Mouse (Mus musculus) olfactory bulb, adult 2 months (tissue): ENCODE results near the gene Prr5l. TPM values are rescaled to one million over a fixed set of nuclear protein-coding genes. Genes with fewer than 3 reads are reported as not detected.

Experiments
- H3K27ac ChIP-seq: fragments of 200-500 bp; 2 replicates; pipeline ENCODE4 v1.5.1; 2012; ENCODE audit warnings: low read depth, low read length; ENCODE audit not compliant: insufficient read depth
- H3K4me1 ChIP-seq: fragments of 200-500 bp; 2 replicates; pipeline ENCODE4 v1.6.1; 2012; ENCODE audit warnings: low read length; ENCODE audit not compliant: control insufficient read depth, insufficient read depth
- H3K4me3 ChIP-seq: fragments of 200-500 bp; 2 replicates; pipeline ENCODE4 v1.5.1; 2012; ENCODE audit warnings: mild to moderate bottlenecking, low read depth, low read length, moderate library complexity; ENCODE audit not compliant: insufficient read depth
- CTCF ChIP-seq: fragments of 200-500 bp; IDR thresholded peaks from 2 replicates; pipeline ENCODE4 v1.5.1; 2012; ENCODE audit warnings: low read depth, mild to moderate bottlenecking, low read length, moderate library complexity; ENCODE audit not compliant: insufficient read depth
- POLR2A ChIP-seq: fragments of 200-500 bp; IDR thresholded peaks from 2 replicates; pipeline ENCODE4 v1.6.1; 2012; ENCODE audit warnings: mild to moderate bottlenecking, low read depth, low read length, moderate library complexity; ENCODE audit not compliant: insufficient read depth
- WGBS: fragments of 180-500 bp; shearing (Covaris S2); methylation state at CpG from one replicate; pipeline ENCODE4 v1.1.7; 2018; 5-methylcytosine and 5-hydroxymethylcytosine counted together
- polyA plus RNA-seq: library from polyadenylated mRNA; stranded (reverse); fragments of >200 nt; gene quantifications from 2 replicates; pipeline ENCODE4 v1.2.4, GENCODE M21; 2012; ENCODE audit warnings: low replicate concordance; ENCODE audit not compliant: missing spikeins, insufficient read depth, insufficient read length

Prr5l gene
- polyA plus RNA-seq, 1 experiment: not detected

GRCm38 (mm10) chr2:101678236-101679021, 204.4 kb downstream of the Prr5l start, which contains the start of gene Traf6:
Gene Traf6 (plus strand): TSS chr2:101678429.
- under 1% methylated on average over 68 of the region's 68 CpGs for WGBS
- Histone ChIP-seq H3K4me3 (peak within 1 kb of the TSS; percentile 96), H3K27ac (no peak within 1 kb of the TSS), H3K4me1 (no peaks in the 10 kb centered on the region)
- TF ChIP-seq CTCF: no peak; the same call in 1 of the 2 replicates
- peak; percentile 75 for TF ChIP-seq POLR2A

GRCm38 (mm10) chr2:101673547-101673946, 209.3 kb downstream of the Prr5l start:
- 83% methylated on average over 3 of the region's 3 CpGs for WGBS
- TF ChIP-seq POLR2A (no peak), CTCF (no peak)
- Histone ChIP-seq H3K4me1 (no peaks in the 10 kb centered on the region), H3K4me3 (no peak overlapping the region), H3K27ac (no peak overlapping the region)

GRCm38 (mm10) chr2:101668751-101669150, 214.1 kb downstream of the Prr5l start:
- no peak for TF ChIP-seq POLR2A

GRCm38 (mm10) chr2:101665703-101666092, 217.1 kb downstream of the Prr5l start:
- H3K27ac ChIP-seq: no peak overlapping the region
- 54% methylated on average over 3 of the region's 3 CpGs for WGBS
- H3K4me1 ChIP-seq: no peaks in the 10 kb centered on the region
- no peak for TF ChIP-seq CTCF
- no peak for TF ChIP-seq POLR2A
- H3K4me3 ChIP-seq: no peak overlapping the region

More at GRCm38 (mm10) chr2:101668751-101669150, 214.1 kb downstream of the Prr5l start:
- Histone ChIP-seq H3K27ac (no peak overlapping the region), H3K4me1 (no peaks in the 10 kb centered on the region), H3K4me3 (no peak overlapping the region)
- WGBS: 98% methylated on average over 3 of the region's 3 CpGs

GRCm38 (mm10) chr2:101665058-101665702, 217.6 kb downstream of the Prr5l start:
- Histone ChIP-seq H3K4me3 (no peak overlapping the region), H3K27ac (no peak overlapping the region), H3K4me1 (no peaks in the 10 kb centered on the region)
- TF ChIP-seq POLR2A (no peak), CTCF (peak; percentile 41; the same call in 1 of the 2 replicates)
- 20% methylated on average over 9 of the region's 9 CpGs for WGBS

Other genes starting within 250 kb of the Prr5l start
- gene Rag1, start 233.5 kb downstream of the Prr5l start, polyA plus RNA-seq: 321 and 562 TPM in 2 replicates
- not detected in 2 replicates for gene B230118H07Rik, start 233.5 kb downstream of the Prr5l start, polyA plus RNA-seq
- not detected in 2 replicates for gene Traf6, start 204.6 kb downstream of the Prr5l start, polyA plus RNA-seq
- gene Commd9, start 3.2 kb upstream of the Prr5l start, polyA plus RNA-seq: not detected in 2 replicates